Mouse (Mus musculus) midbrain, embryonic 16.5 days (tissue): ENCODE data around the gene Ptpn1. TPM values are rescaled to one million over a fixed set of nuclear protein-coding genes. Genes with fewer than 3 reads are reported as not detected.

ENCODE experiments used
- ATAC-seq: fragments of 200-750 bp; cut with Nextera tagmentation; 2 replicates; pipeline ENCODE4 v1.8.0; 2017; ENCODE audit warnings: moderate TSS enrichment
- H3K27ac ChIP-seq: fragments of 300-500 bp; sonication (generic); 2 replicates; pipeline ENCODE4 v1.5.1; 2014; ENCODE audit warnings: mild to moderate bottlenecking, low read length, mixed read lengths
- H3K27me3 ChIP-seq: fragments of 300-500 bp; sonication (generic); 2 replicates; pipeline ENCODE4 v1.6.1; 2014; ENCODE audit warnings: low read depth, low read length, mixed read lengths; ENCODE audit not compliant: control insufficient read depth, insufficient read depth
- H3K36me3 ChIP-seq: fragments of 300-500 bp; sonication (generic); 2 replicates; pipeline ENCODE4 v1.6.1; 2014; ENCODE audit warnings: mild to moderate bottlenecking, low read length, moderate library complexity, mixed read lengths; ENCODE audit not compliant: control insufficient read depth, insufficient read depth
- H3K4me1 ChIP-seq: fragments of 300-500 bp; sonication (generic); 2 replicates; pipeline ENCODE4 v1.6.1; 2014; ENCODE audit warnings: mild to moderate bottlenecking, low read length, mixed read lengths; ENCODE audit not compliant: control insufficient read depth, insufficient read depth
- H3K4me2 ChIP-seq: fragments of 300-500 bp; sonication (generic); 2 replicates; pipeline ENCODE4 v1.6.1; 2014; ENCODE audit warnings: mild to moderate bottlenecking, low read length, mixed read lengths
- H3K4me3 ChIP-seq: fragments of 300-500 bp; sonication (generic); 2 replicates; pipeline ENCODE4 v1.5.1; 2014; ENCODE audit warnings: low read depth, mild to moderate bottlenecking, low read length, moderate library complexity, mixed read lengths
- H3K9ac ChIP-seq: fragments of 300-500 bp; sonication (generic); 2 replicates; pipeline ENCODE4 v1.6.1; 2014; ENCODE audit warnings: low read depth, low read length, mixed read lengths
- H3K9me3 ChIP-seq: fragments of 300-500 bp; sonication (generic); replicated peaks from 2 replicates; pipeline ENCODE4 v1.6.1; 2014; ENCODE audit warnings: mild to moderate bottlenecking, low read length, mixed read lengths; ENCODE audit not compliant: control insufficient read depth, poor library complexity, severe bottlenecking
- WGBS: fragments of 180-500 bp; shearing (Covaris S2); extraction: QIAGEN DNeasy Blood & Tissue Kit; methylation state at CpG from one replicate; pipeline ENCODE4 v1.1.7; 2014; 5-methylcytosine and 5-hydroxymethylcytosine counted together
- polyA plus RNA-seq: library from polyadenylated mRNA; unstranded; fragments of >200 nt; fragmentation: Nextera tagmentation; extraction: Ambion mirVana; gene quantifications from 2 replicates; pipeline ENCODE4 v1.2.1, GENCODE M21; 2015

Ptpn1 gene
- polyA plus RNA-seq, 1 experiment from 2014 or later: 79.8 TPM

- no peak overlapping the region for H3K27ac ChIP-seq
- H3K4me3 ChIP-seq: no peak overlapping the region
- H3K4me2 ChIP-seq: no peak overlapping the region
- ATAC-seq: no peak
- no peaks in the 10 kb centered on the region; the same call in 1 of the 2 replicates for H3K4me1 ChIP-seq
- no peaks in the 10 kb centered on the region for H3K27me3 ChIP-seq
- H3K9ac ChIP-seq: no peak overlapping the region
- H3K36me3 ChIP-seq: no peaks in the 10 kb centered on the region
- H3K9me3 ChIP-seq: no peaks in the 10 kb centered on the region
- WGBS: 72% methylated on average over 4 of the region's 4 CpGs
These were observed 3.8 kb upstream of the Ptpn1 start for GRCm38 (mm10) chr2:167928002-167928526.

GRCm38 (mm10) chr2:167928972-167929371 lies 2.9 kb upstream of the Ptpn1 start:
- ATAC-seq: no peak
- no peak overlapping the region for H3K9ac ChIP-seq
- peaks cover 7% of the 10 kb centered on the region for H3K4me1 ChIP-seq
- H3K27me3 ChIP-seq: no peaks in the 10 kb centered on the region
- no peak overlapping the region for H3K4me3 ChIP-seq
- H3K27ac ChIP-seq: no peak overlapping the region
- 71% methylated on average over 3 of the region's 3 CpGs for WGBS
- no peak overlapping the region for H3K4me2 ChIP-seq
- no peaks in the 10 kb centered on the region for H3K9me3 ChIP-seq
- no peaks in the 10 kb centered on the region for H3K36me3 ChIP-seq

- no peak overlapping the region for H3K27ac ChIP-seq
- ATAC-seq: no peak
- H3K4me1 ChIP-seq: peaks cover 23% of the 10 kb centered on the region
- H3K4me3 ChIP-seq: no peak overlapping the region
- 93% methylated on average over 3 of the region's 3 CpGs for WGBS
- H3K27me3 ChIP-seq: no peaks in the 10 kb centered on the region
- H3K9ac ChIP-seq: no peak overlapping the region
- no peaks in the 10 kb centered on the region for H3K36me3 ChIP-seq
- no peaks in the 10 kb centered on the region for H3K9me3 ChIP-seq
- no peak overlapping the region for H3K4me2 ChIP-seq
These were observed 882 bp upstream of the Ptpn1 start for GRCm38 (mm10) chr2:167930975-167931374.

- H3K9me3 ChIP-seq: no peaks in the 10 kb centered on the region
- H3K27ac ChIP-seq: peak overlapping the region; percentile 81
- H3K4me2 ChIP-seq: peak overlapping the region; percentile 84
- H3K36me3 ChIP-seq: no peaks in the 10 kb centered on the region
- under 1% methylated on average over 17 of the region's 18 CpGs for WGBS
- H3K4me3 ChIP-seq: peak overlapping the region; percentile 90
- peak overlapping the region; percentile 92 for H3K9ac ChIP-seq
- peaks cover 36% of the 10 kb centered on the region for H3K4me1 ChIP-seq
- peak; percentile 64 for ATAC-seq
- H3K27me3 ChIP-seq: no peaks in the 10 kb centered on the region
These were observed 922 bp downstream of the Ptpn1 start for GRCm38 (mm10) chr2:167932727-167933231.

- Histone ChIP-seq H3K9me3 (no peaks in the 10 kb centered on the region), H3K36me3 (no peaks in the 10 kb centered on the region), H3K9ac (peak overlapping the region; percentile 92), H3K4me3 (peak overlapping the region; percentile 90), H3K27ac (peak overlapping the region; percentile 81), H3K4me2 (peak overlapping the region; percentile 84), H3K27me3 (no peaks in the 10 kb centered on the region), H3K4me1 (peaks cover 36% of the 10 kb centered on the region)
- 6% methylated on average over 7 of the region's 7 CpGs for WGBS
- no peak for ATAC-seq
These were observed 1.5 kb downstream of the Ptpn1 start for GRCm38 (mm10) chr2:167933397-167933796.

- Histone ChIP-seq H3K9ac (no peak overlapping the region), H3K36me3 (no peaks in the 10 kb centered on the region), H3K4me2 (no peak overlapping the region), H3K4me3 (no peak overlapping the region), H3K4me1 (peaks cover 45% of the 10 kb centered on the region), H3K27me3 (no peaks in the 10 kb centered on the region), H3K27ac (no peak overlapping the region), H3K9me3 (no peaks in the 10 kb centered on the region)
- ATAC-seq: no peak
- WGBS: 81% methylated on average over 3 of the region's 3 CpGs
These were observed 4.1 kb downstream of the Ptpn1 start for GRCm38 (mm10) chr2:167935956-167936355.

GRCm38 (mm10) chr2:167938786-167939185 lies 6.9 kb downstream of the Ptpn1 start:
- no peak for ATAC-seq
- 92% methylated on average over 3 of the region's 3 CpGs for WGBS
- H3K4me2 ChIP-seq: no peak overlapping the region

GRCm38 (mm10) chr2:167939204-167939603 lies 7.3 kb downstream of the Ptpn1 start:
- 63% methylated on average over 4 of the region's 4 CpGs for WGBS

More at GRCm38 (mm10) chr2:167938786-167939185, 6.9 kb downstream of the Ptpn1 start:
- no peak overlapping the region for H3K4me3 ChIP-seq
- no peaks in the 10 kb centered on the region for H3K27me3 ChIP-seq
- no peak overlapping the region for H3K9ac ChIP-seq
- H3K4me1 ChIP-seq: peaks cover 67% of the 10 kb centered on the region
- H3K27ac ChIP-seq: no peak overlapping the region
- H3K9me3 ChIP-seq: no peaks in the 10 kb centered on the region
- H3K36me3 ChIP-seq: no peaks in the 10 kb centered on the region

GRCm38 (mm10) chr2:167939632-167940399 lies 8.0 kb downstream of the Ptpn1 start:
- Histone ChIP-seq H3K27ac (no peak overlapping the region), H3K4me2 (no peak overlapping the region), H3K4me3 (no peak overlapping the region), H3K9me3 (no peaks in the 10 kb centered on the region), H3K36me3 (no peaks in the 10 kb centered on the region), H3K9ac (no peak overlapping the region), H3K4me1 (peaks cover 66% of the 10 kb centered on the region), H3K27me3 (no peaks in the 10 kb centered on the region)
- ATAC-seq: no peak
- 51% methylated on average over 11 of the region's 11 CpGs for WGBS

More at GRCm38 (mm10) chr2:167939204-167939603, 7.3 kb downstream of the Ptpn1 start:
- no peaks in the 10 kb centered on the region for H3K27me3 ChIP-seq
- peaks cover 66% of the 10 kb centered on the region for H3K4me1 ChIP-seq
- no peak for ATAC-seq
- H3K36me3 ChIP-seq: no peaks in the 10 kb centered on the region
- no peak overlapping the region for H3K9ac ChIP-seq
- H3K4me3 ChIP-seq: no peak overlapping the region
- no peaks in the 10 kb centered on the region for H3K9me3 ChIP-seq
- H3K4me2 ChIP-seq: no peak overlapping the region
- H3K27ac ChIP-seq: no peak overlapping the region
